Mouse (Mus musculus): ENCODE results near the gene Tenm2. TPM values are rescaled to one million over a fixed set of nuclear protein-coding genes. Genes with fewer than 3 reads are reported as not detected.
A peak's percentile ranks its signal among the peaks of the same experiment; 100 is the strongest.

Gene Tenm2
- total and polyA plus RNA-seq, 2 experiments from 2014 or later = 41.8 to 91.3 TPM

GRCm38 (mm10) chr11:36653656-36654323 is 582.0 kb downstream of the Tenm2 start:
- no peak overlapping the region for H3K4me3 ChIP-seq (ENCODE audit: low read depth, low read length)
- no peak overlapping the region for H3K27ac ChIP-seq (ENCODE audit: low read depth, low read length)
- H3K9me3 ChIP-seq (ENCODE audit: low read length) = no peaks in the 10 kb centered on the region
- DNase-seq (peak; percentile 43), ATAC-seq (peak; percentile 63)
- H3K9ac ChIP-seq = no peak overlapping the region
- no peak overlapping the region for H3K4me2 ChIP-seq (ENCODE audit: low read depth)
- H3K36me3 ChIP-seq (ENCODE audit: insufficient read depth) = no peaks in the 10 kb centered on the region
- H3K4me1 ChIP-seq (ENCODE audit: insufficient read depth) = peaks cover 4% of the 10 kb centered on the region; the same call in 1 of the 2 replicates
- no peaks in the 10 kb centered on the region for H3K27me3 ChIP-seq (ENCODE audit: insufficient read depth, low read length)
- 59% methylated on average over 9 of the region's 9 CpGs for WGBS
- TF ChIP-seq CTCF (IDR thresholded peaks at IDR 0.05; ENCODE audit: low read depth) = no peak

GRCm38 (mm10) chr11:36647179-36647578 is 588.6 kb downstream of the Tenm2 start:
- no peak overlapping the region for H3K27ac ChIP-seq (ENCODE audit: low read depth, low read length)
- ATAC-seq (no peak; the same call in 1 of the 2 replicates), DNase-seq (no peak)
- TF ChIP-seq CTCF (IDR thresholded peaks at IDR 0.05; ENCODE audit: low read depth) = no peak
- H3K9me3 ChIP-seq (ENCODE audit: low read length) = no peaks in the 10 kb centered on the region
- H3K9ac ChIP-seq = no peak overlapping the region
- H3K36me3 ChIP-seq (ENCODE audit: insufficient read depth) = no peaks in the 10 kb centered on the region
- WGBS = 24% methylated on average over 1 of the region's 1 CpGs
- no peak overlapping the region for H3K4me2 ChIP-seq (ENCODE audit: low read depth)
- H3K4me1 ChIP-seq (ENCODE audit: insufficient read depth) = no peaks in the 10 kb centered on the region
- H3K27me3 ChIP-seq (ENCODE audit: insufficient read depth, low read length) = no peaks in the 10 kb centered on the region
- H3K4me3 ChIP-seq (ENCODE audit: low read depth, low read length) = no peak overlapping the region

GRCm38 (mm10) chr11:36635082-36635481 is 600.7 kb downstream of the Tenm2 start:
- peaks cover 6% of the 10 kb centered on the region; the same call in 1 of the 2 replicates for H3K4me1 ChIP-seq (ENCODE audit: insufficient read depth)
- H3K9me3 ChIP-seq (ENCODE audit: low read length) = no peaks in the 10 kb centered on the region
- H3K4me3 ChIP-seq (ENCODE audit: low read depth, low read length) = no peak overlapping the region
- ATAC-seq (peak; percentile 69), DNase-seq (peak; percentile 40)
- H3K27ac ChIP-seq (ENCODE audit: low read depth, low read length) = no peak overlapping the region
- WGBS = 20% methylated on average over 6 of the region's 6 CpGs
- H3K9ac ChIP-seq = no peak overlapping the region
- H3K27me3 ChIP-seq (ENCODE audit: insufficient read depth, low read length) = no peaks in the 10 kb centered on the region
- no peaks in the 10 kb centered on the region for H3K36me3 ChIP-seq (ENCODE audit: insufficient read depth)
- no peak overlapping the region for H3K4me2 ChIP-seq (ENCODE audit: low read depth)
- no peak for TF ChIP-seq CTCF (IDR thresholded peaks at IDR 0.05; ENCODE audit: low read depth)

GRCm38 (mm10) chr11:36632201-36632600 is 603.6 kb downstream of the Tenm2 start:
- Histone ChIP-seq H3K9ac (no peak overlapping the region), H3K4me3 (ENCODE audit: low read depth, low read length) (no peak overlapping the region), H3K27ac (ENCODE audit: low read depth, low read length) (no peak overlapping the region), H3K4me2 (ENCODE audit: low read depth) (no peak overlapping the region), H3K9me3 (ENCODE audit: low read length) (no peaks in the 10 kb centered on the region), H3K36me3 (ENCODE audit: insufficient read depth) (no peaks in the 10 kb centered on the region), H3K27me3 (ENCODE audit: insufficient read depth, low read length) (no peaks in the 10 kb centered on the region), H3K4me1 (ENCODE audit: insufficient read depth) (peaks cover 6% of the 10 kb centered on the region; the same call in 1 of the 2 replicates)
- TF ChIP-seq CTCF (IDR thresholded peaks at IDR 0.05; ENCODE audit: low read depth) = no peak
- ATAC-seq (no peak), DNase-seq (no peak)

- ATAC-seq = no peak
Measured at GRCm38 (mm10) chr11:36613807-36614206, 622.0 kb downstream of the Tenm2 start.

GRCm38 (mm10) chr11:36604815-36605382 is 630.9 kb downstream of the Tenm2 start:
- DNase-seq = no peak
- Histone ChIP-seq H3K4me1 (ENCODE audit: insufficient read depth) (no peaks in the 10 kb centered on the region), H3K9ac (no peak overlapping the region), H3K9me3 (ENCODE audit: low read length) (no peaks in the 10 kb centered on the region), H3K4me2 (ENCODE audit: low read depth) (no peak overlapping the region), H3K27ac (ENCODE audit: low read depth, low read length) (no peak overlapping the region), H3K4me3 (ENCODE audit: low read depth, low read length) (no peak overlapping the region), H3K36me3 (ENCODE audit: insufficient read depth) (no peaks in the 10 kb centered on the region), H3K27me3 (ENCODE audit: insufficient read depth, low read length) (no peaks in the 10 kb centered on the region)
- TF ChIP-seq CTCF (IDR thresholded peaks at IDR 0.05; ENCODE audit: low read depth) = no peak
- no peak for ATAC-seq
- WGBS = 29% methylated on average over 8 of the region's 8 CpGs

More at GRCm38 (mm10) chr11:36613807-36614206, 622.0 kb downstream of the Tenm2 start:
- no peak overlapping the region for H3K4me2 ChIP-seq (ENCODE audit: low read depth)
- H3K27me3 ChIP-seq (ENCODE audit: insufficient read depth, low read length) = no peaks in the 10 kb centered on the region
- TF ChIP-seq CTCF (IDR thresholded peaks at IDR 0.05; ENCODE audit: low read depth) = no peak
- no peaks in the 10 kb centered on the region for H3K9me3 ChIP-seq (ENCODE audit: low read length)
- H3K4me1 ChIP-seq (ENCODE audit: insufficient read depth) = no peaks in the 10 kb centered on the region
- H3K9ac ChIP-seq = no peak overlapping the region
- 30% methylated on average over 6 of the region's 6 CpGs for WGBS
- no peaks in the 10 kb centered on the region for H3K36me3 ChIP-seq (ENCODE audit: insufficient read depth)
- H3K4me3 ChIP-seq (ENCODE audit: low read depth, low read length) = no peak overlapping the region
- no peak for DNase-seq
- no peak overlapping the region for H3K27ac ChIP-seq (ENCODE audit: low read depth, low read length)

GRCm38 (mm10) chr11:36604272-36604671 is 631.5 kb downstream of the Tenm2 start:
- no peaks in the 10 kb centered on the region for H3K27me3 ChIP-seq (ENCODE audit: insufficient read depth, low read length)
- 11% methylated on average over 3 of the region's 3 CpGs for WGBS
- H3K9me3 ChIP-seq (ENCODE audit: low read length) = no peaks in the 10 kb centered on the region
- H3K36me3 ChIP-seq (ENCODE audit: insufficient read depth) = no peaks in the 10 kb centered on the region
- no peak overlapping the region for H3K4me2 ChIP-seq (ENCODE audit: low read depth)
- no peak overlapping the region for H3K4me3 ChIP-seq (ENCODE audit: low read depth, low read length)
- no peak overlapping the region for H3K9ac ChIP-seq
- no peak overlapping the region for H3K27ac ChIP-seq (ENCODE audit: low read depth, low read length)
- ATAC-seq = no peak
- TF ChIP-seq CTCF (IDR thresholded peaks at IDR 0.05; ENCODE audit: low read depth) = no peak
- no peaks in the 10 kb centered on the region for H3K4me1 ChIP-seq (ENCODE audit: insufficient read depth)
- DNase-seq = peak; percentile 41
